Mouse (Mus musculus): ENCODE results near the gene Trib2.

DNA sequence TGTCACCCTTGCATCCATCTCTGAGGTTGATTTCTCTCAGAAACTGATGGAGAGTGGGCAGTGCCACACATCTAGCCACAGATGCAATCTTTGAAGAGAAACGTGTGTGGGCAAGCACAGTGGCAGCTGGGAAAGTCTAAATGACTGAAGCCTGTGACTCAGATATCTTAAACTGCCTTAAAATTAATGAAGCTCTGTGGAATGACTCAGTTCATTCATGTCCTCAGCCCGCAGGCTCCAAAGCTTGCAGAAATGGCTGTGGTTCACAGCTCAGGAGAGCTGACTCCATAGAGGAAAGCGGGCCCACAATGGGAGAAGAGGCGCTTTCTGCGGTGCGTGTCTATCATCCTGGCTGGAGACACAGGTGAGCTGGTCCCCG is 15.9 kb upstream of the Trib2 start:
- TF ChIP-seq E2F4 (IDR thresholded peaks at IDR 0.05; ENCODE audit: insufficient read depth) (no peak), USF1 (IDR thresholded peaks at IDR 0.05; ENCODE audit: low read depth) (no peak), MAX (IDR thresholded peaks at IDR 0.05; ENCODE audit: low read depth) (no peak), POLR2A (IDR thresholded peaks at IDR 0.05; ENCODE audit: insufficient read length, low read depth) (no peak), TCF12 (IDR thresholded peaks at IDR 0.05; ENCODE audit: insufficient read depth, poor library complexity, severe bottlenecking) (no peak), TCF3 (IDR thresholded peaks at IDR 0.05; ENCODE audit: insufficient read length, low read depth) (no peak), MYOG (IDR thresholded peaks at IDR 0.05; ENCODE audit: control insufficient read depth in 1 of 3, insufficient read depth in 1 of 3, insufficient read length in 2 of 3, low read depth in 2 of 3) (peak in 1 of 3 experiments; percentile 12)

All from myocyte (in vitro differentiated cells).